Mouse (Mus musculus) A20 (cell line): ENCODE results near the gene Arhgap10.

Experiments
- DNase-seq: peaks from one replicate; pipeline ENCODE4 v3.0.0-alpha.2; 2011; ENCODE audit warnings: low read depth, low spot score

Arhgap10 gene

GRCm38 (mm10) chr8:77516845-77517244 is 908 bp downstream of the Arhgap10 start:
- DNase-seq = peak; percentile 67

- no peak for DNase-seq
These were observed 2.0 kb downstream of the Arhgap10 start for GRCm38 (mm10) chr8:77515786-77516185.

GRCm38 (mm10) chr8:77515201-77515600 is 2.6 kb downstream of the Arhgap10 start:
- DNase-seq = no peak

- no peak for DNase-seq
These were observed 5.8 kb downstream of the Arhgap10 start for GRCm38 (mm10) chr8:77511750-77512493.

GRCm38 (mm10) chr8:77510426-77510825 is 7.3 kb downstream of the Arhgap10 start:
- DNase-seq = peak; percentile 23

GRCm38 (mm10) chr8:77509044-77509443 is 8.7 kb downstream of the Arhgap10 start:
- peak; percentile 23 for DNase-seq

- DNase-seq = no peak
These were observed 10.2 kb downstream of the Arhgap10 start for GRCm38 (mm10) chr8:77507510-77508035.

- no peak for DNase-seq
These were observed 11.2 kb downstream of the Arhgap10 start for GRCm38 (mm10) chr8:77506539-77506938.

GRCm38 (mm10) chr8:77502547-77502946 is 15.2 kb downstream of the Arhgap10 start:
- no peak for DNase-seq

GRCm38 (mm10) chr8:77501131-77501530 is 16.6 kb downstream of the Arhgap10 start:
- DNase-seq = no peak

- DNase-seq = no peak
These were observed 17.5 kb downstream of the Arhgap10 start for GRCm38 (mm10) chr8:77500264-77500663.

GRCm38 (mm10) chr8:77497442-77497841 is 20.3 kb downstream of the Arhgap10 start:
- DNase-seq = no peak

GRCm38 (mm10) chr8:77496253-77496652 is 21.5 kb downstream of the Arhgap10 start:
- peak; percentile 40 for DNase-seq

- DNase-seq = no peak
These were observed 23.1 kb downstream of the Arhgap10 start for GRCm38 (mm10) chr8:77494376-77495328.

- no peak for DNase-seq
These were observed 25.2 kb downstream of the Arhgap10 start for GRCm38 (mm10) chr8:77492356-77493058.

- DNase-seq = no peak
These were observed 26.4 kb downstream of the Arhgap10 start for GRCm38 (mm10) chr8:77491231-77491923.

GRCm38 (mm10) chr8:77490095-77490781 is 27.5 kb downstream of the Arhgap10 start:
- no peak for DNase-seq

GRCm38 (mm10) chr8:77489235-77489634 is 28.5 kb downstream of the Arhgap10 start:
- DNase-seq = no peak

- no peak for DNase-seq
These were observed 29.5 kb downstream of the Arhgap10 start for GRCm38 (mm10) chr8:77488215-77488606.

- no peak for DNase-seq
These were observed 30.1 kb downstream of the Arhgap10 start for GRCm38 (mm10) chr8:77487590-77488214.
